Mouse (Mus musculus): ENCODE data around the gene Bach2.
A peak's percentile ranks its signal among the peaks of the same experiment; 100 is the strongest.

The Bach2 gene

GRCm38 (mm10) chr4:32238366-32238854 lies at the start of gene Bach2:
Gene Bach2 (plus strand): TSS chr4:32238804.
- DNase-seq (ENCODE audit: low spot score), result peak; percentile 97

DNA sequence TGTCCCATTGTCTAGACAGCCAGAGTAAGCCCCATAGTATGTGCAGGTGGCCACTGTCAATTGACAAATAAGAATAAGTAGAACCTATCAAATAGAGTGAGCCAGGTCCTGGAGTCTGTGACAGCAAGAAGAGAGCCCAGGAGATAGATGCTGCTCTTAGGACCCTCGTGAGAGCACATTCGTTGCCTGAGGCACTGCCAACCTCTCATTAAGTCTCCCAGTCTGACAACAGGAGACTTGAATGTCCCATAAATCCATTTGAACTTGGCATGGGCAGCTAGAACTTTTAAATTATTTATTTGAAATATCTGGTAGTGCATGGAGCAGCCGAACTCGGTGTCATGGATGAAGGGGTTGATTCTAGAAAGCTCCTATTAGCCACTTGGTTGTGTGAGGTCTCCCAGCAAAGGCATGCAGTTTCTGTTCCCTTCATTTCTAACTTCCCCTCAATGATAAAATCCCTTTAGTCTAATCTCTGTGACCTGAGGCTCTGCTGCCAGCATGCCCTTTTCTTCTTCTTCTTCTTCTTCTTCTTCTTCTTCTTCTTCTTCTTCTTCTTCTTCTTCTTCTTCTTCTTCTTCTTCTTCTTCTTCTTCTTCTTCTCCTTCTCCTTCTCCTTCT lies 49.1 kb upstream of the Bach2 start:
- no peak for DNase-seq (ENCODE audit: low spot score)

DNA sequence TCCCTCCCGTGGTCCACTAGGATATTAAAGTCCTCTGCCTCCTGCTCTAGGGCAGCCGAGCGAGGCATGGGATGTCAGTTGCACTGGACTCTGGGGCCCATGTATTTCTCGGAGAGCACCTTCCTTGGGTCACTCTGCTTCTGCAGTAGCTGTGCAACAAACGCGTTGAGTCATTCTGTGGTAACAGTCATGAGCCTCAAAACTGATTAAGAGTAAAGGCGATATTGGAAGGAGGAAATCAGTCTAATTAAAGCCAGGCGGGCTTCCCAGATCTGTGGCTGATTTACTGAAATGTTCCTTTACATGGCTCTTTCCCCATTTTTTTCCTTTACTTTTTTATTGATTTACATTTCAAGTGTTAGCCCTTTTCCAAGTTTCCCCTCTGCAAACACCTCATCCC lies 48.1 kb upstream of the Bach2 start:
- no peak for DNase-seq (ENCODE audit: low spot score)

DNA sequence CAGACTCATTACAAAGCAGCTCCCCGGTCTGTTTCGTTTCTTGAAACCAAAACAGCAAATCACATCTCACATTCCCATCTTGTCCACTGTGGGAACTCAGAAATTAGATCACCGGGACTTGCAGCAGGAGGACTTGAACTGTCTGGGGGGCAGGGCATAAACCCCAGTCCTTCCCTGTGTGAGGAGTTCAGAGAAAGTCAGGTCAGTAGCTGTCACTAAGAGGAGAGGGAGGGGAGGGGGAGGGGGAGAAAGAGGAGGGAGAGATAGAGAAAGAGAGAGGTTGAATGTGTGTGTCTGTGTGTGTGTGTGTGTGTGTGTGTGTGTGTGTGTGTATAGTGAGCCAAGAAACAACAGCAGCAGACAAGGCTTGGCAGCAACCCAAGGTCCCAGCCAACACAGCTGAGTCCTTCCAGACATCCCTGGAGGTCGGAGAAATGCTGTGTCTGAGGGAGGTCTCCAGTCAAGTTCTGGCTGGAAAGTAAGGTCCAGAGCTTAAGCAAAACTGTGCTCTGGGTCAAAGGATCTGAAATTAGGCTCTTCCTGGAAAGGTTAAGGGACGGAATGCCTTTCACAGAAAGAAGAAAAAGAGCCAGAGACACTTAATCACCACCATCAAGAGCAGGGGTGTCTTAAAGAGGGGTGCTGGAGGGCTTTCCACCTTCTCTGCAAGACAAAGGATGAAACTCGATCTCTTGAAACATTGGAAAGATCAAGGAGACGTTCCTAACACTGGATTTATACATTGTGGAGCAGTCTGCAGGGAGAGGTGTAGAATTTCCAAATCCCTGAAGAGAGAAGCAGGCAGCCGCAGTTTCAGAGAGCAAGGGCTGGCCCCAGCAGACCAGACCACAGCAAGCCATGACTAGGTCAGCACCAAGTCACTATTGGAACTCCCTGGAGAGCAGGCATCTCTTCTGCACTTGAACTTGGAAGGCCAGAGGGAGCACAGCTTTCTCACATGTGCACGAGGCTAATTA lies 42.4 kb upstream of the Bach2 start:
- DNase-seq (ENCODE audit: low spot score), result no peak

DNA sequence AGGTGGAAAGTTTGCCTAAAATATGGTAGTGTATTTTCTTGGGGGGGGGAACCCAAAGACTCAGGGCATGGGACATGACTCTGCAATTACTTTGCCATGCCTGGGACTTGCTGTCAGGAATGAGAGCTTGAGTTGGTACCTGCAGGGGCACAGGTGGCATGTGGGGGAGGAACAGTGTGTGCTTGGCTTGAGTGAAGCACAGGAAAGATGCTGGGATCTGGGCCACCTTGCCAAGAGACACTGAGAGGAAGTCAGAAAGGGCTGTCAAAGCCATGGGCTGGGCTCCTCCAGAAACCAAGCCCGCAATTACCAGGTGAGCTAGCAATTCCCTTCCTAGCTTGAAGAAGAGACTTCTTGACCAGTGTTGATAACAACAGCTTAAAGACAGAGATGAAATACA lies 40.6 kb upstream of the Bach2 start:
- DNase-seq (ENCODE audit: low spot score), result no peak

DNA sequence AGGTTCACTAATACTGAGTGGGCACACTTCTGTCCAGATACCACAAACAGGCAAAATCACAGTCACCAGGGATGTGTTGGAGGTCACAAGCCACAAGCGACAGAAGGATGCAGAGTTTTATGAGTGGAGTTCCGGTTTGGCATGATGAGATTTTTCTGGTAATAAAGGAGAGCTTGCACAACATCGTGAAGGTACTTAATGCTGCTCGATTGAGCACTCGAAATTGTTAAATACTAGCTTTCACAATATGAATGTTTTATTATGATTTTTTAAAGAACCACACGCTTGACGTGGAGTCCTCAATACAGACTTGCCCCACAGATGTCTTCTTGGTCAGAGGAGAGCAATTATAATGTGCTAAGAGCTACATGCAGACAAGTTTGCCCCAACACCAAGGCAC lies 40.0 kb upstream of the Bach2 start:
- no peak for DNase-seq (ENCODE audit: low spot score)

- no peak for DNase-seq (ENCODE audit: low spot score)
Measured at GRCm38 (mm10) chr4:32199156-32199555, 39.4 kb upstream of the Bach2 start.

- no peak for DNase-seq (ENCODE audit: low spot score)
Measured at GRCm38 (mm10) chr4:32201114-32201513, 37.5 kb upstream of the Bach2 start.

DNA sequence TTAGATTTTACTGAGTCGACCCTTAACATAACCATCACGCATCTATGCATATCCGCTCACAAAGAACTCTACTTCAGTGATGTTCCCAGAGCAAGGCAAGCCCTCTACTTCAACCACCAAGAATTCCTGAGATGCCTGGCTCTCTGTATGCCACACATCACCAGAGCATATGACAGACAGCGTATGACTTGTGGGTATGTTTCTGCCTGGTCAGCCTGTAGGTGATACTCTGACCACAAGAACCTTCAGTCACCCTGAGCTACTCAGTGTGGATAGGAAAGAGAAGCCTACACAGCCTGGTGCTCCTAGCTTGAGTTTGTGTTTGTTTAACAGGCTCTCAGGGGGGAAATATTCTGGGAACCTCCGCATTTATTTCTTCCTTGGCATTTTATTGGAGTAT lies 36.2 kb upstream of the Bach2 start:
- no peak for DNase-seq (ENCODE audit: low spot score)

- no peak for DNase-seq (ENCODE audit: low spot score)
Measured at GRCm38 (mm10) chr4:32204819-32205218, 33.8 kb upstream of the Bach2 start.

DNA sequence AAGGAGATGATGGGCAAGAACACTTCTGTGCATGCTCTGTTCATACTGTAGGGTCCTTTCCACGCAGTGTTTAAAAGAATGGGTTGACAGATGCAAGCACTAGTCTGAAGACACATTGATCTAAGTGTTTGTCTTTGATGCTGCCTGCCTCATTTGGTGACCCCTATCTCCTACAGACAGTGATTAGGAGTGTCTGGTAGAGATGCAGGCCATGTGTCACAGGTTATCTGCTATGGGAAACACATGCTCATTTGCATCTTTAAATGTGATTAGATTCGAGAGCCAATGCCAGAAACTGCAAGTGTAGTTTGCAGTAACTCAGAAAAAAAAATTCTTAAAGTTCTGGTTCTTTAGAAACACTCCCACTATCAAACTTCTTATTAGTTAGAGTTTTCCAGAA lies 32.8 kb upstream of the Bach2 start:
- no peak for DNase-seq (ENCODE audit: low spot score)

DNA sequence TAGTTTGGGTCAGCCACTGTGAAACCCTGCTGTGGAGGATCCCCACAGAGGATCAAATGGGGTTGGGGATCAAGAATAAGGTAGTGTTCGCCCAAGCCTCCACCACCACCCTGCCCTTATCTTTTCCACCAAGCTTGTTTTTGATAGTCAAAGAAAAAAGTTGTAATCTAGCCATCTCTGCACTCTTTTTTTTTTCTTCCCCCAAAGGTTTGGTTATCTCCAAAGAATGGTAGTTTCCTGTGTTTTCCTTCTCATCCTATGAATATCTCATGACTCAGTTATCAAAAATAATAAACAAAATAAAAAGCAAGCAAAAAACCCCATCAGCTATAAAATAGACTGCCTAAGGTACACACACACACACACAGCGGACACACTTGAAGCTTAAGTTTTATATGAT lies 28.6 kb upstream of the Bach2 start:
- DNase-seq (ENCODE audit: low spot score), result no peak

- no peak for DNase-seq (ENCODE audit: low spot score)
Measured at GRCm38 (mm10) chr4:32210424-32211184, 28.0 kb upstream of the Bach2 start.

- no peak for DNase-seq (ENCODE audit: low spot score)
Measured at GRCm38 (mm10) chr4:32212593-32212992, 26.0 kb upstream of the Bach2 start.

- DNase-seq (ENCODE audit: low spot score), result no peak
Measured at GRCm38 (mm10) chr4:32216466-32216865, 22.1 kb upstream of the Bach2 start.

DNA sequence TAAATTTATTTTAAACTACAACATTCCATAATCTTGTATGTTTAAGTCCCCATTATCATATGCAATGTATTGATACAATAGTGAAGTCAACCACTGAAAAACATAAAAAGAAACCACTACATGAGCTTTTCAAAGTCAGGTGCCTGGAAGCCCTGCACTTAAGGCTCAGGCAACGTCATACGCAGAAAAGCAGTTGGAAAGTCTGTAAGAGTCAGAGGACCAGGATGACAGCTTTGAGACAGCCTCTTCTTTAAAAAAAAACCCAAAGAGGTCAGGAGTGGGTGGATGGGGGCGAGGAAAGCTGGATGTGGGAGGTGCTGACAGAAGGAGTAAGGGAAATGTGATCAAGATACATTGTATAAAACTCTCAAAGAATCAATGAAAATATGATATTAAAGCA lies 21.6 kb upstream of the Bach2 start:
- DNase-seq (ENCODE audit: low spot score), result peak; percentile 53

- DNase-seq (ENCODE audit: low spot score), result no peak
Measured at GRCm38 (mm10) chr4:32217593-32217992, 21.0 kb upstream of the Bach2 start.

- DNase-seq (ENCODE audit: low spot score), result no peak
Measured at GRCm38 (mm10) chr4:32218371-32218770, 20.2 kb upstream of the Bach2 start.

DNA sequence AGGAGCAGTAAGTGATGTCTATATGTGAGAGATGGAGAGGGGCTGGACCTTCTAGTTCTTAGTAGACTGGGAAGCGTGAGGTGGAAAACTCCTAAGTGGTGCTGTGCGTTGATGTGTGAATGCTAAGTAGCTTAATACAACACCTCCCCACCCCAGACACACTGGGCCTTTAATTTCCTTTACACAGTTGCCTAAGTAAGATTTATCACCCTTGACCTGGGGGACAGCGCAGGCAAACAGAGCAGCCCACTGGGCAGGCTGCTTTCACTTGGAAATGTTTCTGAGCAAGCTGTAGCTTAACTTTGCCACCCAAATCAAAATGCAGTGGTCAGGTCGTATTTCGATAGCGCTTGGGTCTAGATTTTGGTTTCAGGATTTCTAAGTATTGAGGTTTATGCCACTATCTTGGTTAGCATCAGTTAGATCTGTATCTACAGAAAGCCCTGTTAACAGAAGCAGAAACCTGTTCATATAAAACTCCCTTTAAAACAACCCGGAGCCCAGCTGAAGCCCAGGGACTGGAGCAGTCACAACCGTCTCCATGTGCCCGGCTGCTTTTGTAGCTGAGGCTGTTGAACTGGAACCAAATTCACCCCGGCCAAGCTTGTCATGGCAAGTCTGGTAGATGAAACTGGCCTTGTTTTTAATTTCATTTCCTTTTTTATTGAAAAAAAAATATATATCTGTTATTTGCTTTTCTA lies 19.0 kb upstream of the Bach2 start:
- DNase-seq (ENCODE audit: low spot score), result no peak

DNA sequence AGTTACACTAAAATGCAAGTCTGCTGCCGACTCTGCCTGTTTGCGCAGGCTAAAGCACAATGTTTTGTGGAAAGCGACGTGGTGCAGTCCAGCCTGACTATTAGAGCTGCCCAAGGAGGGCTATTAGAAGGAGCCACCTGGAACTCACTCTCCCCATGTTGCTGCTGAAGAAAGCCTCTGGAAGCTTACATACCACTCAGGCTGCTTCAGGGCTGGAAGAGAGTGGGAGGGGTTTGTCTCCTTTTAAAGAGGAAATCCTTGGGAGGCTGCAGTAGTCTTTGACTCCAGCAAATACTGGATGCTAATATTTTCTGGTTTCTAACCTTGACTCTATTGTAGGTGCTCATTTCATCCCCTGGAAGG lies 18.5 kb upstream of the Bach2 start:
- no peak for DNase-seq (ENCODE audit: low spot score)

- DNase-seq (ENCODE audit: low spot score), result no peak
Measured at GRCm38 (mm10) chr4:32220961-32221360, 17.6 kb upstream of the Bach2 start.

- DNase-seq (ENCODE audit: low spot score), result no peak
Measured at GRCm38 (mm10) chr4:32223563-32223962, 15.0 kb upstream of the Bach2 start.
